Mouse (Mus musculus): ENCODE measurements around the gene E2f1. TPM values are rescaled to one million over a fixed set of nuclear protein-coding genes. Genes with fewer than 3 reads are reported as not detected.

E2f1 gene
- polyA plus RNA-seq, 1 experiment from 2014 or later = 17.0 TPM

- peaks cover 53% of the 10 kb centered on the region for H3K36me3 ChIP-seq
Observed at GRCm38 (mm10) chr2:154525285-154525684, 44.4 kb downstream of the E2f1 start.

DNA sequence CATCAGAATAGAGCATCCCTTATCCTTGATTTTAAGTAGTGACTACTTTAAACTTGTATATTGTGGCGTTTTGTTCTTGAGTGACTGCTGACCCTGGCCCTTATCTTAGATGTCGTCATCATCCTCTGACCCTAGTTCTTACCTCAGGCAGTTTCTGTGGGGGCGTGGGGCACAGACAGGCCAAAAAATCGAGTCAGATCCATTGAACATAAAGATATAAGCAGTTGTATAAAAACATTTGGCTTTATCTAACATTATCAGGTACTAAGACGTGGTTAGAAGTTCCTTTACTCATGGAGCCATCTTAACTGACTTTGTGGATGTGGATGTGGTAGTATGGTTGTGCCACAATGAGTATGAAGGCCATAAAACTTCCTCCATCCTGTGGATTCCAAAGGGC is 47.4 kb downstream of the E2f1 start:
- ATAC-seq (replicated peaks; ENCODE audit: insufficient number of reproducible peaks, insufficient read depth, low FRiP score, low read depth) = no peak
- Histone ChIP-seq H3K36me3 (peaks cover 50% of the 10 kb centered on the region), H3K4me3 (no peak overlapping the region), H3K9me3 (replicated peaks) (no peaks in the 10 kb centered on the region), H3K27ac (no peak overlapping the region), H3K4me2 (no peak overlapping the region), H3K4me1 (replicated peaks) (peaks cover 3% of the 10 kb centered on the region; the same call in 1 of the 2 replicates), H3K9ac (no peak overlapping the region), H3K27me3 (no peaks in the 10 kb centered on the region)
- WGBS = 83% methylated on average over 5 of the region's 5 CpGs

More at GRCm38 (mm10) chr2:154525285-154525684, 44.4 kb downstream of the E2f1 start:
- no peaks in the 10 kb centered on the region for H3K27me3 ChIP-seq
- 87% methylated on average over 2 of the region's 2 CpGs for WGBS
- H3K4me3 ChIP-seq = no peak overlapping the region
- H3K4me1 ChIP-seq (replicated peaks) = peaks cover 3% of the 10 kb centered on the region; the same call in 1 of the 2 replicates
- H3K9me3 ChIP-seq (replicated peaks) = no peaks in the 10 kb centered on the region
- H3K9ac ChIP-seq = no peak overlapping the region
- no peak overlapping the region for H3K4me2 ChIP-seq
- no peak overlapping the region for H3K27ac ChIP-seq
- ATAC-seq (replicated peaks; ENCODE audit: insufficient number of reproducible peaks, insufficient read depth, low FRiP score, low read depth) = no peak

GRCm38 (mm10) chr2:154521449-154521848 is 48.2 kb downstream of the E2f1 start:
- ATAC-seq (replicated peaks; ENCODE audit: insufficient number of reproducible peaks, insufficient read depth, low FRiP score, low read depth) = no peak
- H3K4me2 ChIP-seq = no peak overlapping the region
- H3K9ac ChIP-seq = no peak overlapping the region
- H3K27ac ChIP-seq = no peak overlapping the region
- peaks cover under 1% of the 10 kb centered on the region; the same call in 1 of the 2 replicates for H3K4me1 ChIP-seq (replicated peaks)
- H3K4me3 ChIP-seq = no peak overlapping the region
- H3K9me3 ChIP-seq (replicated peaks) = no peaks in the 10 kb centered on the region
- H3K27me3 ChIP-seq = no peaks in the 10 kb centered on the region
- peaks cover 50% of the 10 kb centered on the region for H3K36me3 ChIP-seq

DNA sequence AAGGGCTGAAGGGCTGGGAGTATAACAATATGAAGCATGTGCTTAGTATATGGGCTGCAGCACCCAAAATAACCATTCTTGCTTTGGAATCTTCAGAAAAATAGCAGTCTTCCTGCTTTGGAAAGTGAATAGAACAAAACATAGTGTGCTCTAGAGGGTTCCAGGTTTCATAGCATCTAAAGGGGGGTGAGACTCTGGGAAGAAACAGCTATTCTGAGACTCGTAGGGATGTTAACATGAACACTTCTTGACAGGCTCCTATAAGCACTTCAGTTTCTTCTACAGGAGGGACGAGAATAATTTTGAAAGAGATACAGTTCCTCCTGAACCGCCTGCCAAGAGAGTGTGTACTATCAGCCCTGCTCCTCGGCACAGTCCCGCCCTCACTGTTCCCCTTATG is 52.3 kb downstream of the E2f1 start:
- Histone ChIP-seq H3K4me2 (no peak overlapping the region), H3K36me3 (peaks cover 29% of the 10 kb centered on the region)
- 68% methylated on average over 5 of the region's 5 CpGs for WGBS

DNA sequence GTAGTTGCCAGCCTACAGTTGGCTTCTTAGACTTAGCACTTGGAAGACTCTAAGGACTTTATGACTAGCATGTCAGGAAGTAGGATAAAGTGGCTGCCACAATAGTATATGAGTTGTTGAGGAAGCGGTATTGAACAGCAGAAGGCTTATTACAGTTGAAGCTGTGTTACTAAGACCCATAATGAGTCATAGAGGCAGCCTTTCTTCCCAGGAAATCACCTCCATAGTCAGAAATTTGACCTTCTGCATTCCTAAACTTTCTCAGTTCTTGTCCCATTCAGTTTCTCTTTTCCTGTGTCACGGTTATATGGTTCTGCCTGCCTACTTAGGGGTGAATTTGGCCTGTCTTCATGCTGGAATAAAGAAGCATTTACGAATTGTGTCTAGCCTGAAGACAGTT is 52.7 kb downstream of the E2f1 start:
- no peaks in the 10 kb centered on the region for H3K9me3 ChIP-seq (replicated peaks)
- peaks cover 27% of the 10 kb centered on the region for H3K36me3 ChIP-seq
- ATAC-seq (replicated peaks; ENCODE audit: insufficient number of reproducible peaks, insufficient read depth, low FRiP score, low read depth) = no peak
- no peaks in the 10 kb centered on the region for H3K27me3 ChIP-seq
- no peak overlapping the region for H3K9ac ChIP-seq
- WGBS = 77% methylated on average over 3 of the region's 3 CpGs
- no peaks in the 10 kb centered on the region for H3K4me1 ChIP-seq (replicated peaks)
- H3K27ac ChIP-seq = no peak overlapping the region
- H3K4me3 ChIP-seq = no peak overlapping the region
- H3K4me2 ChIP-seq = no peak overlapping the region

More for the DNA sequence above, 52.3 kb downstream of the E2f1 start:
- Histone ChIP-seq H3K4me3 (no peak overlapping the region), H3K4me1 (replicated peaks) (no peaks in the 10 kb centered on the region), H3K9ac (no peak overlapping the region), H3K27ac (no peak overlapping the region), H3K27me3 (no peaks in the 10 kb centered on the region), H3K9me3 (replicated peaks) (no peaks in the 10 kb centered on the region)
- no peak for ATAC-seq (replicated peaks; ENCODE audit: insufficient number of reproducible peaks, insufficient read depth, low FRiP score, low read depth)

- no peak for ATAC-seq (replicated peaks; ENCODE audit: insufficient number of reproducible peaks, insufficient read depth, low FRiP score, low read depth)
Observed at GRCm38 (mm10) chr2:154510141-154510540, 59.6 kb downstream of the E2f1 start.

More at GRCm38 (mm10) chr2:154510141-154510540, 59.6 kb downstream of the E2f1 start:
- Histone ChIP-seq H3K4me2 (no peak overlapping the region), H3K4me3 (no peak overlapping the region), H3K36me3 (peaks cover 36% of the 10 kb centered on the region), H3K4me1 (replicated peaks) (0 out of 2 replicates have a peak, but pooled peaks cover 3% of the 10 kb centered on the region), H3K9ac (no peak overlapping the region), H3K9me3 (replicated peaks) (no peaks in the 10 kb centered on the region), H3K27me3 (no peaks in the 10 kb centered on the region), H3K27ac (no peak overlapping the region)
- WGBS = 79% methylated on average over 3 of the region's 3 CpGs

Other genes with a start within 250 kb of the E2f1 start
- gene Cdk5rap1, start 196.9 kb downstream of the E2f1 start, polyA plus RNA-seq (2015; fragmentation: Nextera tagmentation; extraction: Ambion mirVana) = 13.6 and 14.8 TPM in 2 replicates
- 53.2 and 54.3 TPM in 2 replicates for gene Snta1, start 161.8 kb downstream of the E2f1 start, polyA plus RNA-seq (2015; fragmentation: Nextera tagmentation; extraction: Ambion mirVana)
- gene Cbfa2t2, start 133.4 kb downstream of the E2f1 start, polyA plus RNA-seq (2015; fragmentation: Nextera tagmentation; extraction: Ambion mirVana) = 25.9 and 31.0 TPM in 2 replicates
- gene 1700003F12Rik, start 22.8 kb downstream of the E2f1 start, polyA plus RNA-seq (2015; fragmentation: Nextera tagmentation; extraction: Ambion mirVana) = 0.43 and 0.99 TPM in 2 replicates
- 0.22 and 0.26 TPM in 2 replicates for gene Actl10, start 18.1 kb downstream of the E2f1 start, polyA plus RNA-seq (2015; fragmentation: Nextera tagmentation; extraction: Ambion mirVana)
- 2.0 and 2.4 TPM in 2 replicates for gene Necab3, start 11.0 kb downstream of the E2f1 start, polyA plus RNA-seq (2015; fragmentation: Nextera tagmentation; extraction: Ambion mirVana)
- gene Pxmp4, start 33.8 kb upstream of the E2f1 start, polyA plus RNA-seq (2015; fragmentation: Nextera tagmentation; extraction: Ambion mirVana) = 24.6 and 27.1 TPM in 2 replicates
- 0.53 and 0.77 TPM in 2 replicates for gene Zfp341, start 43.4 kb upstream of the E2f1 start, polyA plus RNA-seq (2015; fragmentation: Nextera tagmentation; extraction: Ambion mirVana)
- not detected in 2 replicates for gene 4930519P11Rik, start 43.5 kb upstream of the E2f1 start, polyA plus RNA-seq (2015; fragmentation: Nextera tagmentation; extraction: Ambion mirVana)
- gene Chmp4b, start 81.8 kb upstream of the E2f1 start, polyA plus RNA-seq (2015; fragmentation: Nextera tagmentation; extraction: Ambion mirVana) = 24.1 and 25.1 TPM in 2 replicates
- gene Gm14214, start 200.1 kb upstream of the E2f1 start, polyA plus RNA-seq (2015; fragmentation: Nextera tagmentation; extraction: Ambion mirVana) = not detected in 2 replicates
- gene Raly, start 221.2 kb upstream of the E2f1 start, polyA plus RNA-seq (2015; fragmentation: Nextera tagmentation; extraction: Ambion mirVana) = 28.9 and 32.9 TPM in 2 replicates
- 0.30 and 0.71 TPM in 2 replicates for gene a, start 221.5 kb upstream of the E2f1 start, polyA plus RNA-seq (2015; fragmentation: Nextera tagmentation; extraction: Ambion mirVana)